Mouse (Mus musculus): ENCODE results near the gene Myo1c. TPM values are rescaled to one million over a fixed set of nuclear protein-coding genes. Genes with fewer than 3 reads are reported as not detected.
A peak's percentile ranks its signal among the peaks of the same experiment; 100 is the strongest.
"Not testable (repeated sequence)": the region's sequence is repeated elsewhere in the genome, so short reads cannot be mapped to it uniquely, and the experiment has no call there.

Gene Myo1c
- total RNA-seq, 2 experiments from 2014 or later = 56.3 to 65.1 TPM

GRCm38 (mm10) chr11:75669176-75669852 lies 19.0 kb downstream of the Myo1c start:
- DNase-seq = no peak

- DNase-seq = no peak
Observed at GRCm38 (mm10) chr11:75669853-75670200, 19.5 kb downstream of the Myo1c start.

GRCm38 (mm10) chr11:75671426-75672180 lies 21.3 kb downstream of the Myo1c start:
- no peak for DNase-seq

- DNase-seq = no peak
Observed at GRCm38 (mm10) chr11:75673411-75673810, 23.1 kb downstream of the Myo1c start.

- no peak for DNase-seq
Observed at GRCm38 (mm10) chr11:75674875-75675274, 24.6 kb downstream of the Myo1c start.

- no peak for DNase-seq
Observed at GRCm38 (mm10) chr11:75677881-75678746, 27.8 kb downstream of the Myo1c start.

- peak; percentile 99 for DNase-seq
Observed at GRCm38 (mm10) chr11:75678747-75679438, 28.6 kb downstream of the Myo1c start, which contains the start of gene Crk. Gene Crk (plus strand): TSS chr11:75679259.

GRCm38 (mm10) chr11:75679439-75680171 lies 29.3 kb downstream of the Myo1c start:
- DNase-seq = peak; percentile 65

- DNase-seq = no peak
Observed at GRCm38 (mm10) chr11:75684462-75684861, 34.2 kb downstream of the Myo1c start.

GRCm38 (mm10) chr11:75684956-75685355 lies 34.7 kb downstream of the Myo1c start:
- DNase-seq = no peak

GRCm38 (mm10) chr11:75687343-75687993 lies 37.2 kb downstream of the Myo1c start:
- no peak for DNase-seq

- no peak for DNase-seq
Observed at GRCm38 (mm10) chr11:75688132-75688531, 37.8 kb downstream of the Myo1c start.

- DNase-seq = no peak
Observed at GRCm38 (mm10) chr11:75689977-75690376, 39.7 kb downstream of the Myo1c start.

- no peak for DNase-seq
Observed at GRCm38 (mm10) chr11:75691047-75691446, 40.7 kb downstream of the Myo1c start.

GRCm38 (mm10) chr11:75693570-75693969 lies 43.3 kb downstream of the Myo1c start:
- no peak for DNase-seq

- DNase-seq = not testable (repeated sequence)
Observed at GRCm38 (mm10) chr11:75697464-75697863, 47.2 kb downstream of the Myo1c start.

- DNase-seq = no peak
Observed at GRCm38 (mm10) chr11:75700557-75700956, 50.3 kb downstream of the Myo1c start.

GRCm38 (mm10) chr11:75702761-75703160 lies 52.5 kb downstream of the Myo1c start:
- no peak for DNase-seq

GRCm38 (mm10) chr11:75703748-75704147 lies 53.4 kb downstream of the Myo1c start:
- DNase-seq = no peak

GRCm38 (mm10) chr11:75713949-75714348 lies 63.6 kb downstream of the Myo1c start:
- DNase-seq = no peak

GRCm38 (mm10) chr11:75715556-75715955 lies 65.3 kb downstream of the Myo1c start:
- no peak for DNase-seq

All from gastrocnemius, postnatal 10 days (tissue).